Mouse (Mus musculus) C2C12 (cell line): ENCODE data around the gene Selenom. TPM values are rescaled to one million over a fixed set of nuclear protein-coding genes. Genes with fewer than 3 reads are reported as not detected.

Experiments used
- H3K27me3 ChIP-seq: one replicate; pipeline ENCODE4 v1.6.1; 2011; ENCODE audit not compliant: control insufficient read depth, insufficient read depth, insufficient read length
- H3K36me3 ChIP-seq: one replicate; pipeline ENCODE4 v1.6.1; 2011; ENCODE audit not compliant: control insufficient read depth, insufficient read depth
- H3K4me3 ChIP-seq: one replicate; pipeline ENCODE4 v1.5.1; 2011; ENCODE audit warnings: mild to moderate bottlenecking, control low read depth; ENCODE audit not compliant: poor library complexity, insufficient read depth, severe bottlenecking
- H3K79me2 ChIP-seq: one replicate; pipeline ENCODE4 v1.6.1; 2011; ENCODE audit not compliant: control insufficient read depth, insufficient read depth
- H3K79me3 ChIP-seq: one replicate; pipeline ENCODE4 v1.6.1; 2011; ENCODE audit warnings: low read depth, control low read depth
- H3ac ChIP-seq: one replicate; pipeline ENCODE3; 2011; ENCODE audit warnings: low read depth; ENCODE audit not compliant: control insufficient read depth, insufficient read length
- CEBPB ChIP-seq: IDR thresholded peaks from one replicate; pipeline ENCODE4 v1.6.1; 2011; ENCODE audit warnings: low read depth, mild to moderate bottlenecking, control low read depth, moderate library complexity
- CTCF ChIP-seq: IDR thresholded peaks from one replicate; pipeline ENCODE4 v1.5.1; 2011; ENCODE audit not compliant: control insufficient read depth, insufficient read depth, insufficient read length
- FOSL1 ChIP-seq: IDR thresholded peaks from one replicate; pipeline ENCODE4 v1.8.0; 2011; ENCODE audit warnings: mild to moderate bottlenecking, low read length; ENCODE audit not compliant: poor library complexity, insufficient read depth, severe bottlenecking
- MAX ChIP-seq: IDR thresholded peaks from one replicate; pipeline ENCODE4 v1.6.1; 2011; ENCODE audit warnings: mild to moderate bottlenecking, control low read depth
- MYOD1 ChIP-seq: IDR thresholded peaks from one replicate; pipeline ENCODE4 v1.6.1; 2011; ENCODE audit warnings: low read depth; ENCODE audit not compliant: control insufficient read depth, insufficient read length
- MYOG ChIP-seq: IDR thresholded peaks from one replicate; pipeline ENCODE4 v1.6.1; 2011; ENCODE audit not compliant: control insufficient read depth, insufficient read length; ENCODE audit errors: extremely low read depth
- USF1 ChIP-seq: IDR thresholded peaks from one replicate; pipeline ENCODE4 v1.6.1; 2011; ENCODE audit warnings: low read depth, mild to moderate bottlenecking, control low read depth, moderate library complexity
- long read RNA-seq, 2 experiments: library from polyadenylated mRNA; unstranded; transcript quantifications; one replicate each; pipeline ENCODE4 v2.0.0; 2019 to 2020
- polyA plus RNA-seq: library from polyadenylated mRNA; unstranded; fragments of >200 nt; fragmentation: generic; extraction: Trizol; gene quantifications from one replicate; pipeline ENCODE4 v1.2.1, GENCODE M21; 2012; ENCODE audit warnings: missing spikeins

Selenom gene
- polyA plus RNA-seq: 77.0 TPM
- long read RNA-seq, experiment 1, transcript Selenom-201 (5 exons, 707 nt): major isoform, 214 of 250 reads
- long read RNA-seq, experiment 1, partial matches to known transcripts: 20 of 250 reads
- long read RNA-seq, experiment 1, other reads (novel, unspliced or antisense): 16 of 250 reads
- long read RNA-seq, experiment 2, transcript Selenom-201 (5 exons, 707 nt): major isoform, 10 of 11 reads
- long read RNA-seq, experiment 2, partial matches to known transcripts: 0 of 11 reads
- long read RNA-seq, experiment 2, other reads (novel, unspliced or antisense): 1 of 11 reads

GRCm38 (mm10) chr11:3514529-3515054 lies at the start of gene Selenom:
TSS of gene Selenom (plus strand) at chr11:3514684.
- TF ChIP-seq MAX (no peak), CTCF (peak; percentile 78), USF1 (no peak)
- Histone ChIP-seq H3K27me3 (no peaks in the 10 kb centered on the region), H3K79me2 (no peaks in the 10 kb centered on the region), H3ac (peak within 1 kb of the TSS; percentile 75), H3K79me3 (no peaks in the 10 kb centered on the region), H3K36me3 (peaks cover 8% of the 10 kb centered on the region), H3K4me3 (peak within 1 kb of the TSS; percentile 51)

DNA sequence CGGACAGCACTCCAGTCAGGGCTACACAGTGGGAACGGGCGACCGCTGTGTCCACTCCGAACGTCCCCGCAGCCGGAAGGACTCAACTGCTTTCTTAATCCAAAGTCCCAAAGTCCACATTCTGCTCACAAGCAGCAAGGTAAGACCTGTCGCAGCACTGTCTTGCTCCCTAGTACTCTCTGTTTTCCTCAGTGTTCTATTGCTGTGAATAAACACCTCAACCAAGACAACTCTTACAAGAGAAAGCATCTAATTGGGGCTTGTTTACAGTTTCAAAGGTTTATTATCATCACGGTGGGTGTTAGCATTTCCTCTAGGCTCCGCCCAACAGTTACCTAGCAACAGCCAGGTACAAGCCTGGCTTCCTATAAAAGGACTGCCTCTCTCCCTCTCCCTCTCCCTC lies 43.0 kb upstream of the Selenom start:
- no peak for TF ChIP-seq USF1
- TF ChIP-seq MAX: no peak
- no peak for TF ChIP-seq MYOD1
- no peak for TF ChIP-seq MYOG
- TF ChIP-seq CEBPB: no peak
- TF ChIP-seq CTCF: no peak
- no peak for TF ChIP-seq FOSL1
- Histone ChIP-seq H3K79me2 (no peaks in the 10 kb centered on the region), H3K4me3 (no peak overlapping the region), H3K36me3 (no peaks in the 10 kb centered on the region), H3ac (no peak overlapping the region), H3K79me3 (no peaks in the 10 kb centered on the region), H3K27me3 (no peaks in the 10 kb centered on the region)

DNA sequence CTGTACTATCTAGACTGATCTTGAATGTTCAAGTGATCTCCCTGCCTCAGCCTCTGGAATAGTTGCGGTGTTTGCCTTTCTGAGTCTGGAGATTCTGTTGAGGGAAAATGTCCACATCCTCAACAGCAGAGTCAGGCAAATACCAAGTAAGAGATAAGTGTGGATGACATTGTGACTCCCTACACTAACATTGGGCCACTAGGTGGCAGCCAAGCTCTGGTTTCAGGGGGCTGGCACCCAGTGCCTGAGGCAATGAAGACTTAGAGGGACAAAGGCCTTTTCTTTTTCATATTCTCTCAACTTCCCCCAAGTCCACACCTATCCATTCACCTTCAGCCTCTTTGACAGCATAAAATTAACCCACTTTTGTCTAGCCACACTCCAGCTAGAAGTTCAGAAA lies 42.0 kb upstream of the Selenom start:
- TF ChIP-seq CTCF (peak; percentile 75), FOSL1 (no peak), USF1 (no peak)
- Histone ChIP-seq H3K79me2 (no peaks in the 10 kb centered on the region), H3K27me3 (no peaks in the 10 kb centered on the region), H3K36me3 (no peaks in the 10 kb centered on the region), H3K79me3 (no peaks in the 10 kb centered on the region), H3K4me3 (no peak overlapping the region), H3ac (no peak overlapping the region)

DNA sequence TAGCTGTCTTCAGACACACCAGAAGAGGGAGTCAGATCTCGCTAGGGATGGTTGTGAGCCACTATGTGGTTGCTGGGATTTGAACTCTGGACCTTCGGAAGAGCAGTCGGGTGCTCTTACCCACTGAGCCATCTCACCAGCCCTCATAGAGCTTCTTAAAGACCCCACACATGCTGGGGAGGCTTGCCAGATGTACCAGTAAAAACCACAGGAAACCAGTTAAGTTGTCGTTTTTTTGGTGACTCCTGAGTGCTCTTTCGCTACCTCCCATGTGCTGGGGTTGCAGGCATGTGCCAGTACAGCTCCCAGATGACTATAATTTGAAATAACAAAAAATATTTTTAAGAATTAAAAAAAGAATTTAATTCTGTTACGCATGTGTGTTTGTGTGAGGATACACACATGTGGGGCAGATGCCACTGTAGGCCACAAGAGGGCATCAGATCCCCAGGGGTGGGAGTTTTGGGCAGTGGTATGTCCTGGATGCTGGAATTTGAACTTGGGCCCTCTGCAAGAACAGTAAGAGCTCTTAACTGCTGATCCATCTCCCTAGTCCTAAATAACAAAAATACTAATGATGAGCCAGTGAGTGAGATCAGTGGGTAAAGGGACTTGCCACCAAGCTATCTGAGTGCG lies 39.9 kb upstream of the Selenom start:
- no peak for TF ChIP-seq MYOG
- TF ChIP-seq CTCF: peak; percentile 82
- no peaks in the 10 kb centered on the region for H3K79me3 ChIP-seq

DNA sequence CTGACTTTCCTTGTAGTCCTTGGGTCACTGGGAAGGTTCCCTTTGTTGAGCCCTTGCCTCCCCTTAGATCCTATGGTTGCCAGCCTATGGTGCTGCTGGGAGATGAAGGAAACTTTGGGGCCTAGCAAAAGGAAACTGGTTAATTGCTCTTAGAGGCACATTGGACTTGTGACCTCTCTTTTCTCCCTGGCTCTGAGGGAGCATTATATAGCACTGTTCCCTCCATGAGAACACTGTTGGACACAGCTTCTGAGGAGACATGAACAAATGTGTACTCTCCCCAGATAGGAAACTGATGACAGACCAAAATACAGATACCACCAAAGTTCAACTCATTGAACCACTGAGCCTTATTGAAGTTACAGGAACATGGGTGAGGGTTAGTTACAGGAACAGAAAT lies 39.0 kb upstream of the Selenom start:
- Histone ChIP-seq H3K27me3 (no peaks in the 10 kb centered on the region), H3K79me3 (no peaks in the 10 kb centered on the region), H3K4me3 (no peak overlapping the region), H3K36me3 (no peaks in the 10 kb centered on the region), H3K79me2 (no peaks in the 10 kb centered on the region), H3ac (no peak overlapping the region)
- no peak for TF ChIP-seq USF1
- TF ChIP-seq FOSL1: no peak
- no peak for TF ChIP-seq MAX
- no peak for TF ChIP-seq CEBPB
- TF ChIP-seq MYOD1: no peak
- TF ChIP-seq CTCF: no peak
- no peak for TF ChIP-seq MYOG

More for the DNA sequence above, 39.9 kb upstream of the Selenom start:
- Histone ChIP-seq H3K79me2 (no peaks in the 10 kb centered on the region), H3K27me3 (no peaks in the 10 kb centered on the region), H3ac (no peak overlapping the region), H3K4me3 (no peak overlapping the region), H3K36me3 (no peaks in the 10 kb centered on the region)

GRCm38 (mm10) chr11:3483980-3484642 lies 30.4 kb upstream of the Selenom start:
- Histone ChIP-seq H3K27me3 (no peaks in the 10 kb centered on the region), H3K79me3 (no peaks in the 10 kb centered on the region), H3K79me2 (no peaks in the 10 kb centered on the region), H3K36me3 (no peaks in the 10 kb centered on the region), H3K4me3 (no peak overlapping the region), H3ac (no peak overlapping the region)
- TF ChIP-seq MYOG: no peak
- no peak for TF ChIP-seq USF1
- no peak for TF ChIP-seq FOSL1
